Mouse (Mus musculus) spleen, adult 2 months (tissue): ENCODE measurements around the gene Dennd4a. TPM values are rescaled to one million over a fixed set of nuclear protein-coding genes. Genes with fewer than 3 reads are reported as not detected.

Experiments used
- DNase-seq, 2 experiments: peaks; one replicate each; pipeline versions ENCODE4 v3.0.0 to v3.0.0-alpha.2; 2012 to 2021; ENCODE audit warnings: low spot score in 2 of 2, low read depth in 1 of 2
- H3K27ac ChIP-seq: fragments of 200-500 bp; 2 replicates; pipeline ENCODE4 v1.5.1; 2012; ENCODE audit warnings: low read length, inconsistent platforms; ENCODE audit not compliant: insufficient read depth
- H3K27me3 ChIP-seq: fragments of 200-500 bp; 2 replicates; pipeline ENCODE4 v1.6.1; 2012; ENCODE audit warnings: mild to moderate bottlenecking, moderate library complexity, low read length, inconsistent platforms; ENCODE audit not compliant: control insufficient read depth, insufficient read depth
- H3K36me3 ChIP-seq: fragments of 200-500 bp; 2 replicates; pipeline ENCODE4 v1.6.1; 2012; ENCODE audit warnings: mild to moderate bottlenecking, low read length, inconsistent platforms; ENCODE audit not compliant: control insufficient read depth, insufficient read depth
- H3K4me1 ChIP-seq: fragments of 200-500 bp; 2 replicates; pipeline ENCODE4 v1.6.1; 2011; ENCODE audit warnings: inconsistent platforms; ENCODE audit not compliant: control insufficient read depth, insufficient read depth, insufficient read length
- H3K4me3 ChIP-seq: fragments of 200-500 bp; 2 replicates; pipeline ENCODE4 v1.5.1; 2011; ENCODE audit warnings: mild to moderate bottlenecking, inconsistent platforms; ENCODE audit not compliant: insufficient read depth, insufficient read length; ENCODE audit errors: extremely low read depth
- CTCF ChIP-seq: fragments of 200-500 bp; IDR thresholded peaks from 2 replicates; pipeline ENCODE4 v1.5.1; 2011; ENCODE audit warnings: mild to moderate bottlenecking, inconsistent platforms; ENCODE audit not compliant: insufficient read depth, insufficient read length, insufficient replicate concordance; ENCODE audit errors: extremely low read depth
- POLR2A ChIP-seq: fragments of 200-500 bp; IDR thresholded peaks from 2 replicates; pipeline ENCODE4 v1.6.1; 2011; ENCODE audit warnings: low read depth, low read length, inconsistent platforms
- WGBS: fragments of 180-500 bp; shearing (Covaris S2); methylation state at CpG from one replicate; pipeline ENCODE4 v1.1.7; 2018; 5-methylcytosine and 5-hydroxymethylcytosine counted together
- polyA plus RNA-seq: library from polyadenylated mRNA; depleted of rRNA; stranded (reverse); fragments of >200 nt; gene quantifications from 2 replicates; pipeline ENCODE4 v1.2.3, GENCODE M21; 2012

The Dennd4a gene
- polyA plus RNA-seq, 1 experiment = 25.9 TPM

- Histone ChIP-seq H3K27me3 (no peaks in the 10 kb centered on the region), H3K4me1 (peaks cover 22% of the 10 kb centered on the region), H3K36me3 (no peaks in the 10 kb centered on the region), H3K27ac (peak overlapping the region; percentile 88), H3K4me3 (no peak overlapping the region)
- DNase-seq = peak in 1 of 2 experiments; percentile 98
- TF ChIP-seq CTCF (no peak), POLR2A (no peak)
- WGBS = 3% methylated on average over 13 of the region's 13 CpGs
Observed at GRCm38 (mm10) chr9:64789341-64789761, 21.8 kb upstream of the Dennd4a start.

- Histone ChIP-seq H3K27me3 (no peaks in the 10 kb centered on the region), H3K4me3 (no peak overlapping the region), H3K27ac (peak overlapping the region; percentile 87), H3K36me3 (no peaks in the 10 kb centered on the region), H3K4me1 (peaks cover 24% of the 10 kb centered on the region)
- WGBS = 31% methylated on average over 10 of the region's 10 CpGs
- TF ChIP-seq CTCF (no peak), POLR2A (no peak)
- no peak for DNase-seq
Observed at GRCm38 (mm10) chr9:64789887-64790400, 21.2 kb upstream of the Dennd4a start.

GRCm38 (mm10) chr9:64790673-64791660, 20.2 kb upstream of the Dennd4a start:
- H3K4me3 ChIP-seq = no peak overlapping the region
- H3K36me3 ChIP-seq = no peaks in the 10 kb centered on the region
- H3K27me3 ChIP-seq = no peaks in the 10 kb centered on the region
- H3K27ac ChIP-seq = peak overlapping the region; percentile 91
- peak; percentile 24 to 75 for DNase-seq
- 44% methylated on average over 7 of the region's 7 CpGs for WGBS
- H3K4me1 ChIP-seq = peaks cover 24% of the 10 kb centered on the region
- no peak for TF ChIP-seq CTCF
- TF ChIP-seq POLR2A = no peak

- Histone ChIP-seq H3K36me3 (no peaks in the 10 kb centered on the region), H3K27me3 (no peaks in the 10 kb centered on the region), H3K4me3 (no peak overlapping the region), H3K27ac (peak overlapping the region; percentile 91), H3K4me1 (peaks cover 21% of the 10 kb centered on the region)
- 80% methylated on average over 1 of the region's 1 CpGs for WGBS
- no peak for DNase-seq
- no peak for TF ChIP-seq CTCF
- TF ChIP-seq POLR2A = no peak
Observed at GRCm38 (mm10) chr9:64791676-64792075, 19.5 kb upstream of the Dennd4a start.

GRCm38 (mm10) chr9:64792379-64793274, 18.5 kb upstream of the Dennd4a start:
- H3K27me3 ChIP-seq = no peaks in the 10 kb centered on the region
- no peak for DNase-seq
- no peak overlapping the region for H3K4me3 ChIP-seq
- H3K27ac ChIP-seq = peak overlapping the region; percentile 91
- 73% methylated on average over 10 of the region's 10 CpGs for WGBS
- TF ChIP-seq CTCF (no peak), POLR2A (no peak)
- no peaks in the 10 kb centered on the region for H3K36me3 ChIP-seq
- H3K4me1 ChIP-seq = peaks cover 24% of the 10 kb centered on the region

GRCm38 (mm10) chr9:64793275-64793590, 17.9 kb upstream of the Dennd4a start:
- DNase-seq = no peak
- H3K4me1 ChIP-seq = peaks cover 24% of the 10 kb centered on the region
- no peak for TF ChIP-seq POLR2A
- TF ChIP-seq CTCF = no peak
- no peak overlapping the region for H3K4me3 ChIP-seq
- H3K27me3 ChIP-seq = no peaks in the 10 kb centered on the region
- no peaks in the 10 kb centered on the region for H3K36me3 ChIP-seq
- peak overlapping the region; percentile 33; the same call in 1 of the 2 replicates for H3K27ac ChIP-seq

GRCm38 (mm10) chr9:64793794-64794193, 17.3 kb upstream of the Dennd4a start:
- no peak for DNase-seq
- TF ChIP-seq POLR2A (no peak), CTCF (no peak)
- Histone ChIP-seq H3K4me1 (peaks cover 24% of the 10 kb centered on the region), H3K27ac (peak overlapping the region; percentile 16; the same call in 1 of the 2 replicates), H3K36me3 (no peaks in the 10 kb centered on the region), H3K4me3 (no peak overlapping the region), H3K27me3 (no peaks in the 10 kb centered on the region)
- WGBS = 62% methylated on average over 3 of the region's 3 CpGs
